Mouse (Mus musculus) common myeloid progenitor, adult 5-6 weeks (primary cell): ENCODE measurements around the gene 6030468B19Rik. TPM values are rescaled to one million over a fixed set of nuclear protein-coding genes. Genes with fewer than 3 reads are reported as not detected.
A peak's percentile ranks its signal among the peaks of the same experiment; 100 is the strongest.
"Not testable (repeated sequence)": the region's sequence is repeated elsewhere in the genome, so short reads cannot be mapped to it uniquely, and the experiment has no call there.

Source experiments
- ATAC-seq: replicated peaks from 2 replicates; pipeline ENCODE4 v1.8.0; 2016; ENCODE audit warnings: low read depth, mild to moderate bottlenecking, moderate TSS enrichment, inconsistent platforms; ENCODE audit not compliant: poor library complexity, severe bottlenecking
- total RNA-seq: library from RNA; stranded (forward); fragments of 200-1000, 187-1606 nt; gene quantifications from 2 replicates; pipeline ENCODE4 v1.2.3, GENCODE M21; 2017

The 6030468B19Rik gene
- total RNA-seq, 1 experiment from 2014 or later = 0.69 TPM

- no peak for ATAC-seq
These were observed 28.7 kb downstream of the 6030468B19Rik start for GRCm38 (mm10) chr11:117826164-117826563.

GRCm38 (mm10) chr11:117826916-117827315, 29.5 kb downstream of the 6030468B19Rik start:
- ATAC-seq = no peak

- ATAC-seq = no peak
These were observed 29.9 kb downstream of the 6030468B19Rik start for GRCm38 (mm10) chr11:117827386-117827785.

GRCm38 (mm10) chr11:117828149-117828887, 30.9 kb downstream of the 6030468B19Rik start:
- ATAC-seq = no peak

- peak; percentile 33 for ATAC-seq
These were observed 31.6 kb downstream of the 6030468B19Rik start for GRCm38 (mm10) chr11:117828888-117829604.

- no peak for ATAC-seq
These were observed 32.3 kb downstream of the 6030468B19Rik start for GRCm38 (mm10) chr11:117829671-117830215.

- no peak for ATAC-seq
These were observed 32.9 kb downstream of the 6030468B19Rik start for GRCm38 (mm10) chr11:117830401-117830800.

GRCm38 (mm10) chr11:117832086-117832969, 34.9 kb downstream of the 6030468B19Rik start:
- peak; percentile 64 for ATAC-seq

GRCm38 (mm10) chr11:117833509-117833908, 36.0 kb downstream of the 6030468B19Rik start:
- ATAC-seq = not testable (repeated sequence)

GRCm38 (mm10) chr11:117834086-117834485, 36.6 kb downstream of the 6030468B19Rik start:
- ATAC-seq = no peak

- no peak for ATAC-seq
These were observed 38.8 kb downstream of the 6030468B19Rik start for GRCm38 (mm10) chr11:117836306-117836705.

- peak; percentile 61 for ATAC-seq
These were observed 41.1 kb downstream of the 6030468B19Rik start for GRCm38 (mm10) chr11:117838572-117838971.

GRCm38 (mm10) chr11:117839021-117839420, 41.6 kb downstream of the 6030468B19Rik start:
- ATAC-seq = no peak

- no peak for ATAC-seq
These were observed 43.5 kb downstream of the 6030468B19Rik start for GRCm38 (mm10) chr11:117840910-117841309.

GRCm38 (mm10) chr11:117843434-117843833, 46.0 kb downstream of the 6030468B19Rik start:
- ATAC-seq = no peak

- no peak for ATAC-seq
These were observed 47.5 kb downstream of the 6030468B19Rik start for GRCm38 (mm10) chr11:117844997-117845396.

- ATAC-seq = no peak
These were observed 48.2 kb downstream of the 6030468B19Rik start for GRCm38 (mm10) chr11:117845651-117846050.

GRCm38 (mm10) chr11:117846640-117847039, 49.2 kb downstream of the 6030468B19Rik start:
- no peak for ATAC-seq

- no peak for ATAC-seq
These were observed 50.2 kb downstream of the 6030468B19Rik start for GRCm38 (mm10) chr11:117847593-117848215.
